Mouse (Mus musculus) kidney, adult 18-20 months (tissue): ENCODE results near the gene Slc6a17.

Experiments used
- DNase-seq: peaks from one replicate; pipeline ENCODE4 v3.0.0; 2021

Slc6a17 gene

DNA sequence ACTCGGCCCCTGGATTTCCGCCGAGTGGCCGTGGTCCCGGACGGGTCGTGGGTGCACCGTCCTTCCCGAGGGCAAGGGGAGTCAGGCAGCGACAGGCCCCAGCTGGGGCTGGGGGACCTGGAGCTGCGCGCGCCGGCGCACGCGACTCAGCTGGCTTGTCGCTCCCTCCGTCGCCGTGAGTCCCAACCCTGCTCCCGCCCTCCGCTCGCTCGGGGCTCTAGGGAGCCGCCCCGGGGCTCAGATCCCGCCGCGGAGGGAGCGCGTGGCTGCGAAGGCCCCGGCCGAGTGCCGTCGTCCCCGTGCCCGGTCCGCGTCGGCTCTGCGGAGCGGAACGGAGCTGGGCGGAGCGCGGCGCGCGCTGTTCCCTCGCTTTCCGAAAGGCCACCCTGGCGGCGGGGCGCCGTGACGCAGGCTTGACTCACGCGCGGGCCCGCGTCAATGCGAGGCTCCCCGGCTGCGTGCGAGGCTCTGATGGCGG lies at the start of gene Slc6a17:
Gene Slc6a17, minus strand, starts transcription at position 388 of the 478 bp plus-strand sequence.
- DNase-seq, result peak; percentile 69

DNA sequence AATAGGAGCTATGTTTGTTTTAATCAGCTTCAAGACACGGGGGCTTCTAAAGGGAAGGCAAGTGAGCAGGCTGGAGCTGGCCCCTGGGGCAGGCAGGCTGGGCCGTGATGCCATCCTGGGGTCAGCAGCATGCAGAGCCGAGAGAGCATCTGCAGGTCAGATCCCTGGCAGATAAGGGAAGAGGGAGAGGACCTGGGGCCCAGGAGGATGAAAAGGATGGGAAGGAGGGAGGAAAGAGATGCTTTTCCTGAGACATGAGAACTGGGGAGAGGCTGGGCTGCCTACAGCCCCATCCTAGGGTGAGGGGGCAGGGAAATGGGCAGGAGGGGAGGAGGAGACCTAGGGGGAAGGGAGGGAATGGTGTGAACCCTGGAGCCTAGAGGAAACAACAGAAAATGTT lies 47.5 kb upstream of the Slc6a17 start:
- no peak for DNase-seq

DNA sequence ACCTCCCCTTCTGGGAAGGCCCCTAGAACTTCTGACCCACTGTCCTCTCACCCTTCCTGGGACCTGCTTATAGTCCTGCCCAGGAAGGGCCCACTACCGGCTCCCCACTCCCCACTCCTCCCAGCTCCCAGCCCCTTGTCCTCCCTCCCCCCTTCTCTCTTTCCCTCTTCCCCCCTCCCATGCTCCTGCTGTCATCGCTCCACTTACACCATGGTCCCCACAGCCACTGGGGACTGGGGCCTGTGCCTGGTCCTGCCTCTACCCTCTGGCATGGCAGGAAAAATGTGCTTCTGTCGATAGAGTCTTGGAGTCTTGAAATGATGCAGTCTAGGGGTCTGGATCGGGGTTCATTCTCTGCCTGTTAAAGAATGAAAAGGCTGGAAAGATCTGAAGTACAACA lies 46.1 kb upstream of the Slc6a17 start:
- DNase-seq, result no peak

DNA sequence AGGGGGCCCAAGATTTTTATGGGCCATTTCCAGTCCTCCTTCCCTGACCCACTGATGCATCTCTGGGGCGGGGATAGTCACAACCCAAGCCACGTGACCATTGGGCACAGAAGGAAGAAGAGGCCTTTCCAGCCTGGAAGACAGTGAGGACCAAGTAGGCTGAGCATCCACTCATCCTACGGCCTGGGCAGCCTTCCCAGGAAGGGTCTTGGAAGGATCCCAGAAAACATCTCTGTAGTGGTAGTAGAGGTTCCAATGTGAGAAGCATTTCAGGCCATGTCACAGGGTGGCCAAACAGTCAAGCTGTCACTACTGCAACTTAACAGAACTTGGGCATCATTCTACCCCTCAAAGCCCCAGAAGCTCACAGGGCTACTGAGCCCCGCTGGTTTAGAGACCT lies 44.8 kb upstream of the Slc6a17 start:
- DNase-seq, result no peak

DNA sequence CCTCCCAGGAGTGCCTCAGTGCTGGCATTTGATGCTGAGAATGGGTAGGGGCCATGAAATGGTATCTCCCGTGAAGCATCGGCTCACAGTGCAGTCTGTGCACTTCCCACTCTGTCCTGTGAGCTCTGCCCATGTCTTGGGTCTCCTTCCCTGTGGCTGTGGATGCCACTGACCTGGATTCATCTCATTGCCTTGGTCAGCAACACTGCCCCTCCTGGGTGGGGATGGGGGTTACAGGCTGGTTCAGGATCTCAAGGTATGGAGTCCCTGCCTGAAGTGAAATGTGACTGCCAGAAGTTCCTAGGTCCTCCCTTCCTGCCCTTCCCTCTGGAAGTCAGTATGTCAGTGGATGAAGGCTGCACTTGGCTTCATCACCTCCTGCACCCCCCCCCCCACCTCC lies 44.3 kb upstream of the Slc6a17 start:
- no peak for DNase-seq

DNA sequence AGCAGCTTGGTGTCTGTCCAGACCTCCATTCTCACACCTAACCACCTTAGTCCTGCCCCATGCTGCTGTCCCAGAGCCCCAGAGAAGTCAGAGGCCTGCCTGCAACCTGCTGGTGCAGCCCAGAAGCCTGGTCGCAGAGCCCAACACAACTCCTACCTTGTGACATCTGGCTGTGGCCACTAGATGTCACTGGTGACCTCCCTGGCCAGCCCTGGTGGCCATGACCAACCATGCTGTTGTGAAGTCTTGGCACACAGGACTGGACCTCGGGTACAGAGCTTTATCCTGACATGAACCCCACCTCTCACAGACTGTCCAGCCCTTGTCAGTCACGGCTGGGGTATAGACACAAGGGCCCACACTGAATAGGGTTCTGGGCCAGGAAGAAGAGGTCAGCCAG lies 41.4 kb upstream of the Slc6a17 start:
- peak; percentile 73 for DNase-seq

DNA sequence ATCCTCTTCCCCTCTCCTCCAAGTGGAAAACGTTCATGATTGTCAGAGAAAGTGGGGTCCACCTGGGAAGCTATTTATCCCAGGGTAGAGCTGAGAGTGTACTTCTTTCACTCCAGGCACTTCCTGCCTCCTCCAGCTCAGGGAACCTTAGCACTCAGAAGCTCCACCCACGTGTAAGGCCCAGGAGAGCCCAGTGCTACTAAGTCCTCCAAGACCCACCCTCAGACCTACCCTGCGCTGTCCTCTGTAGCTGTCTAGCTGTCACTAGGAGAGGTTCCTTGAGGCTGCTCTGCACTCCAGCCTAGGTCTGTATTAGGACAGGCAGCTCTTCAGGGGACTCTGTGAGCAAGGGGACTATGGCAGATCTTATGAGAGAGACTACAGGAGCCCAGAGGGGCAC lies 40.9 kb upstream of the Slc6a17 start:
- DNase-seq, result no peak

DNA sequence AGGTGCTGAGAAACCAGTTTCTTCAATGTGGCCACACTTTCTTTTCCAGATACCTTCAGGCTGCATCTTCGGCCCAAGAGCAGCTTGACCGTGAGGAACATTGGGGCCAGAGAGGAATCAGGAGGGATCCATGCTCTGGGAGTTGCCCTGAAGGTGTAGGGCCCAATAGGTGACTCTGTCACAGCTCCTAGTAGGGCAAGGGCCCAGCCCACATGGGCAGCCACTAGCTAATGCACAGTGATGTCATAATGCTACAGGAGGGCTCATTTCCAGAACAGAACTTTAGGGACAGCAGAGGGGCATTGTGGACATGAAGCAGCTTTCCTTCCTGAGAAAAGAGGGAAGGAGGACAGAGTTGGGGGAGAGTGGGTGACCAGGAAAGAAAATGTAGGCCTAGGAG lies 37.0 kb upstream of the Slc6a17 start, which contains the start of gene Ubl4b:
Gene Ubl4b, minus strand, starts transcription at position 232 of the 400 bp plus-strand sequence.
- DNase-seq, result no peak

DNA sequence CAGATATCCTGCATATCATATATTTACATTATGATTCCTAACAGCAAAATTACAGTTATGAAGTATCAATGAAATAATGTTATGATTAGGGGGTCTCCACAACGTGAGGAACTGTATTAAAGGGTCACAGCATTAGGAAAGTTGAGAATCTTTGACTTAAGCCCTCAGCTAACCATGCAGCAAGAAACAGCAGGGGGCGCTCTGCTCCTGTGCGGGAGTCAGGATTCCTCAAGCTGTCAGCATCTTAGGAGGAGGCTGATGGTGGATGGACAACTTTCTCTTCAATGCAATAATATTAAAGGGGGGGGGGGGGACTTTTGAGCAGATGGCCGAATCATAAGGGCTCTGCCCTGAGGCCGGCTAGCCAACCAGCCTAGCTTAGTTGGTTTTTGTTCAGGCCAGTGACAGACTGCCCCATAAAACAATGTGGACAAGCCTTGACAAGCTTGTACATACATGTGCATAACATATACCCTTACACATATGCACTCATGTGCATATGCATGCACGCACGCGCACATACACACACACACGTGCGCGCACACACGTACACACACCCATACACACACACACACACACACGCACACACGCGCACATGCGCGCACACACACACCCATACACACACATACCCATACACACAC lies 32.7 kb upstream of the Slc6a17 start:
- peak; percentile 70 for DNase-seq

DNA sequence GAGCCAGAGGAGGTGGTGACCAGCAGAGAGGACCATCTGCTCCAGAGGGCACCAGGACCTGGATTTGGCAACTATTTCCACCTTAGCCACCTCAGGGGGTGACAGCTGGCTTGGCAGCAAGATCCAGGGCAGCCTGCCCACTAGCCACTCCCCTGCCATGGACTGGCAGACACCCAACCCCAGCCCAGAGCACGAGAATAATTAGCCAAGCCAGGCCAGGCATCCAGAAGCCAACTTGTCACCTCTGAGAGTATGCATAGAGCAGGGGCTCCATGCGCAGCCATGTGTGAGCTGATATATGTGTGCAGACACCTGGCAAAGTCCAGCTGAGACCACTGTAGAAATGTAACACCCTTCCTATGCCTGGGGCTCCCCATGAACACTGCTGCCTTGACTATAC lies 29.1 kb upstream of the Slc6a17 start:
- DNase-seq, result peak; percentile 74

DNA sequence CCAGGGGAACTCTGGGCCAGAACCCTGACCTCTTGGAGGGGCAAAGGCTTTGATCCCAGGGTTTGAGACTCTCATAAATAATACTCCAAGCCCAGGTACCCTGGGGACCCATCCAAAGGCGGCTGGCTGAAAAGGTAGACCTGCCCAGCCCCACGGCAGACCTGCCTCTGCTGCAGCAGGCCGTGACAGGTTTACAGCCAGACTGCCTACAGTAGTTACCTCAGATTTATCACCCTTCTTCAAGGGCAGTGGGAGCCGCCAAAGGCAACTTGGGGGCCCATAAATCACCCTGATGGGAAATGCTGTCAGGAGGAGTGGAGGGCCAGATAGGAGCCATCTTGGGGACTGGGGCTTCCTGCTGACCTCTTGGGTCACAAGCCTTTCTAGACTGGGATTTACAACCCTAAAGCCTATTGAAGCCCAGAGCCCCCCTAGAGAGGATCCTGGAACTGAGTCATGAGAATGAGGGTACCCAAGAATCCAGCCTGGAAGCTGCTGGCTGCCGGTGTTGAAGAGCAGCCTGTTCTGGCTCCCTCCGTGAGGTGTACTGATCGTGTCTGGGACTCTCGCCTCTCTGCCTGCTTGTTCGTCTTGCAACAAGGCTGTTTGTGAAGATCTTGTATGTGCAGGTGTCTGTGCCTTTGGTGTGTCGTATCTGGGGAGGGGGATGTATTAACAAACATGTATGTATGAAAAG lies 28.0 kb upstream of the Slc6a17 start:
- no peak for DNase-seq

DNA sequence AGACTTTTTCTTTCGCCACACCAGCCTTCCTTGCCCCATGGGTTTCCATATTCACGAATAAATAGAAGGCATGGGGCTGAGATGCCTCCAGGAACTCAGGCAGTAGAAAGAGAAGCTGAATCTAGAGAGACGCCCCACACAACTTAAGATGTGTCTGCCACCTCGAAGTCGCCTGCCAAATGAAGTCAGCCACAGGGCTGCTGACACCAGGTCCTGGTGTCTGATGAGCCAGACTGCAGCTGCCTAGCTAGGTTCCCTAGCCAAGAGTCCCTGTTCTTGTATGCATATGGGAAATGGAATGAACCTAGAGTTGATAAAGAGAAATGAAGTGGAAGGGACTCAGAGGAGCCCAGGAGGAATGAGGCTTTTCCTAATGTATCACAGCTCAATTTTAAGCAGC lies 27.5 kb upstream of the Slc6a17 start:
- no peak for DNase-seq

DNA sequence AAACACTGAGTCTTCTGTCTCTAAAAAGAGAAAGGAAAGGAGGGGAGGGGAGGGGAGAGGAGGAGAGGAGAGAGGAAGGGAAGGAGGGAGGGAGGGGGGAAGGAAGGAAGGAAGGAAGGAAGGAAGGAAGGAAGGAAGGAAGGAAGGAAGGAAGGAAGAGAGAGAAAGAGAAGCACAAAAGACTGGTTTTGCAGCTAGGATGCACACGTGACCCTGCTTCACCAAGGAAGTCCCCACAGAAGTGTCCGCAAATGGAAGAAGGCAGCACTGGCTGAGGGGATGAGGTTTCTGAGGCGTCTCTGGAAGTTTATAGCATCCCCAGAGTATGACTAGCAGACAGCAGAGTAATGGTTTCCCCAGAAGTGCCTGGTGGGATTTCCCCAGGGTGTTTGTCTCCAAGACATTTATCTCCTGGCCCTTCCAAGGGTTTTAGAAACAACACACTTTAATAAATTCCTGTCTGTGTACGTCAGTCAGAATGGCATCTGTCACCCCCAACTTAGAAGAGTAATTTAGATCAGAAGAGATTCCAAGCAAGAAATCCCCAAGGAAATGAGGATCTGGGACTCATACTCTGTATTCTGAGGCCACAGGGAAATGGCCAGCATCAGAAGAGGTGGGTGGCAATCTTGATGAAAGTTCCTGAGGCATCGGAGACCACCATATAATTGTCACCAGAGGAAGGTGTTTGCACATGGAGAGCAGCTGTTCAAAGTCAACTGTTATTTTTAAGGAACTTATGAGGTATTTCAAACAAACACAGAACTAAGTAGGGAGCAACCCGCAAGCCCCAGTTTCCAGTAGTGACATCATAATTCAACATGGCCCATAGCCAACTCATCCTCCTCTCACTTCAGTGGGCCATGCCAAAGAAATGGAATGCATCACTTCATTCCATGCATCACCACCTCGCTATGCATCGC lies 25.6 kb upstream of the Slc6a17 start:
- no peak for DNase-seq

DNA sequence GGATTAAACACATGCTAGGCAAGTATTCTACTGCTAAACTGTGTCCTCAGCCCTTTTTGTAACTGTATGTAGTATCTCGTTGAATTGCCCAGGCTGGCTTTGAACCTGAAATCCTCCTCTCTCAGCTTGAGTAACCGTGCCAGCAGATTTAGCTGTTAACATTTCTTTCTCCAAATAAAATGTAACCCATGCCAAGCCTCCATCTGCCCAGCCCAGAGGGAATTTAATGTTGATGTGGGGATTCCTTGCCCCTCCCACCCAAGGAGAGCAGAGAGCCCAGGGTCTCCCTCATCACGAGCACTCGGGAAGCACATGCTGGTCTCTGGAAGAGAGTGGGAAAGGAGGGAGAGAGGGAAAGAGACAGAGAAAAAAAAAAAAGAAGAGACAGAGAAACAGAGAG lies 24.8 kb upstream of the Slc6a17 start:
- no peak for DNase-seq

DNA sequence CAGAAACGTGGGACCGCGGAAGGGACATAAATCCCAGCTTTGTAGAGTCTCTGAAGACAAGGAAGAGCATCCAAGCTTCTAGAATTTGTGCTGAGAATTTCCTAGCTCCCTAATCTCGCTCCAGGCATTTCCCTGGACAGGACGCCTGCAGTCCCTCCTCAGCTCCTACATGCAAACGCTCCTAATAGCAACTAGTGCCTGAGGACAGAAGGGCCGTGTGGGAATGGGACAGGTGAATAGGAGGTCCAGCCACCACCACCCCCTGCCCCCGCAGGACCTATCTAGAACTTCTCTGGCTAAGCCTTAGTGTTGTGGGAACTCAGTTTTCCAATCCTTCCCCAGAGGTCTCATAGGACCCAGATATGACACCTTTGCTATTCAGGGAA lies 19.7 kb upstream of the Slc6a17 start:
- DNase-seq, result no peak

DNA sequence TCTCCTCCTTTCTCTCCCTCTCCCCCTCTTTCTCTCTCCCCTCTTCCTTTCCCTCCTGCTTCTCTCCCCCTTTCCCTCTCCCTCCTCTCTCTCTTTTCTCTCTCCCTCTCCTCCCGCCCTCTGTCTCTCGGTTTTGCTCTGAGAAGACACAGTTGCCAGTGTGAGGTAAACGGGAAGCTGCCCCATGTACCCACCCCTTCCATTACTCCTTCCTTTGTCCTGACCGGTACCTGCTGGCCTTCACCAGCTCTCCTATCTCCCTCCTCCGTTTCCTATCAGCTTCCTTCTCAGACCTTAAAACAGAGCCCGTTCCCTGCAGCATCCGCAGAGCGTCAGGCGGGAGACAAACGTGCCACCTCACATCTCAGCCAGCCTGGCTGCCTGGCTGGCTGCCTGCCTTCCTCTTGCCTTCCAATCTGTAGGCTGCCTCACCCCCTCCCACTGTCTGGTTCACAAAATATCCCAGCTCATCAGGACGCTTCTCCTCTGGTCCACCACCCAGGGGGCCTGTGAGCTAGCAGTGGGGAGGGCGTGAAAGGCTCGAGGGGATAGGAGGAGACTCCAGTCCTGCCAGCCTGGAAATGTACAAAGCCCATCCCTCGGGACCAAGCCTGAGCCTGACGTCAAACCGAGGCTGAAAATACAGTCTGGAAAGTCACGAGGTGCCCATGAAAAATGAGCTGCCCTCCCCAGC lies 19.1 kb upstream of the Slc6a17 start:
- DNase-seq, result no peak

DNA sequence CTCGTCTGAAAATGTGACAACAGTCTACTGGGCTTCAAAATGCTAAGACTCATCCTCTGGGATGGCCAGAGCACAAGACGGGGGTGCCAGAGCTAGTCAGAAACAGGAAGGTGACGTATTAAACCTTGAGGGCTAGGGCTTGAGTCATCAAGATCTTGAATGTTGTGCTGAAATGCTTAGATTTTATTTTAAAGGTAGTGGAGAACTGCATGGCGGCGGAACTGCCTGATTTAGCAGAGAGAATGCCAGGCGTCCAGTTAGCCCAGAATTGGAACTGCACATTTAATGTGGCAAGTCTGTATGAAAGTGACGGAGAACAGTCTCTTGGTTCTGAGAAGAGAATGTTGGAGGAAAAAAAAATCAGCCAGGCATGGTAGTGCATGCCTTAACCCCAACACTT lies 17.1 kb upstream of the Slc6a17 start:
- no peak for DNase-seq

DNA sequence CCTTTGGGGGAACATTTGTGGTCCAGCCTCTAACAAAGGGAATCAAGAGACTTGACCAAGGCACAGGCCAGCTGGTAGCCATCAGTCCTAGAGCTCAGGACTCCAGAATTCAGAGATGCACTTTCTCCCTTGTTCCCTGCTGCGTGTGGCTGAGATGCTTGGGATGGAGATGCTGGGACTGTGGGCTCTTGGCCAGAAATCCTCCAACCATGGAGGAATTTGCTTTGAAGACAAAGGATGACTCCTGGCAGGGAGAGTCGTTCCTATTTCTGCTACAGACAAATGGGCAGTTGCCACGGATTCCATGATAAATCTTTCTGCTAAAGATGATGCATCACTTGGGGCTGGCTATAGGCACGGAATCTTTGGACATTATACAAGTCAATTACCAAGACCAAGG lies 15.7 kb upstream of the Slc6a17 start:
- DNase-seq, result no peak

DNA sequence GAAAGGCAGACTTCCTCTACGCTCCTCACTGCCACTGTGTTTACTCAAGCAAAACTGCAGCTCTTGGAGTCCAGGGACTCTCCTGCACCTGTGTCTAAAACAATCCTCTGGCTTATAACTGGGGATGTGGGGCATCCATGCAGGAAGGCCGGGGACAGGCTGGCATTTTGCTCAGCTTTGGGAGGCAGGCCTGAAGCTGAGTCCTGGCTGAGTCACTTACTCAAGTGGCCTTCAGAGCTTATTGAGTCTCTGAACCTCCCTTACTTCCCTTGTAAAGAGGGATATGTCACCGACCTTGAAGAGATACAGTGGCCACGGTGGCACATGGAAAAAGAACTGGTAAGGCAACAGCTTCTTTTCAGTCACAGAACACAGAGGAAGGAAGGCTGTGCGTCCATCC lies 12.8 kb upstream of the Slc6a17 start:
- DNase-seq, result no peak

DNA sequence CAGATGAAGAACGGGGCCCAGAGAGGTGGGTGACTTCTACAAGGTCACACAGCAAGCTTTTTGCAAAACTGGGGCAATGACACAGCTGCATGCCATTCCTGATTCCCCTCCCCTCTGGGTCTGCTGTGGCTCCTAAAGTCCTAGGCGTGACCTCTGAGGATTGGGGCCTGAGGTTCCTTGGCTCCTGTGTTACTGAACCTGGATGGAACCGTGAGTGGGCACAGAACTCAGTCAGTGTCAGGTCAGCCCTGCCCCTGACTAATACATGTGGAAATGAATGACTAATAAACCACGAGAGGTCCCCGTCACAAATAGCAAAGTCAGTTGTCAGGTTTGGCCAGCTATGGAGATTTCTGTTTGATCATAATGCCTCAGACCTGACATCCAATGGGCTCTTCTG lies 11.4 kb upstream of the Slc6a17 start:
- no peak for DNase-seq

DNA sequence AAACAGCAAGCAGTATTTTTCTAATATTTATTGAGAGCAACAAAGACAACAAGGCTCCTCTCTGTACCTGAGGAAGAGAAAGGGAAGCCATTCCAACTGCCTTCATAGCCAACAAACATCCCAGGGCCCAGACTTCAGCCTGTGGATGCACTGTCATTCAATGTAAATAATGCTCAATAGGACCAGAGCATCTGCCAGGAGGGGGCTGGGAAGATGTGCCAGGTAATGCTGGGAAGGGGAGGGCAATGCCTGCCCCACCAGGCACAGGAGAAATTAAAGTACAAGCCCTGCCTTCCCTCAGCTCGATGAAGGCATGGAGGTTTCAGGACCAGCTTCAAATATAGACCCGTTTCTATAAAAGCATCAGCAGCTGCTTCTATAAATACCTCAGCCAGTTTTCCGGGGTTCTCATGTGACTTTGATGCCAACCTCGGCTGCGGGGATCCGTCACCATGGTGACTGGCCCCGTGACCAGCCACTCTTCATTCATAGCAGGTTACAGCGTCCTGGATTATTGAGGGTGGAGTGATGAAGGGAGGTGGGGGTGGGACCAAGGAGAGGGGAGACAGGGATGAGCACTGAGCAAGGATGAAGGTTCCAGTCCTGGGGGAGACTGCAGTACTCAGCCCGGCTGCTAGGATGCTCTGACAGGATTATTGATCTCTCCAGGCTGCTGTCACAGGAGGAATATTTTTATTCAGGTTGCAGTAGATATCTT lies 10.7 kb upstream of the Slc6a17 start:
- DNase-seq, result no peak

DNA sequence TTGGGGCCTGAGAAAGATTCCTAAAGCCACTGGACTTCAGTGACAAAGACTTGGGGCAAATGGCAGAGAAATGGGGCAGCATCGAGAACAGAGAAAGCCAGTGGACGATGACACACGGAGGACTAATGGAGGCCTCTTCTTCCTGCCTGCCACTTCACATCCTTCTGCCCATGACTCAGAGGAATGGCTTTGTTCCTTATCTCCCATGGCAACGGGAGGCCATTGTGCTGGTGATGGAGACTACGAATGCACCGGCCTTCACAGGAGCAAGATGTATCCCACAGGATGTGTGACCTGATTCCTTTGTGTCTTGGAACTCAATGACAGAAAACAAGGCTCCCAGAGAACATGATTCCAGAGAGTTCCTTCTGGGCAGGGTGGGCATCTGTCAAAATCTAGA lies 6.7 kb upstream of the Slc6a17 start:
- DNase-seq, result no peak
